Mouse (Mus musculus): ENCODE data around the gene Dgkb. TPM values are rescaled to one million over a fixed set of nuclear protein-coding genes. Genes with fewer than 3 reads are reported as not detected.

Gene Dgkb
- polyA plus RNA-seq, 1 experiment from 2014 or later: 8.9 TPM

DNA sequence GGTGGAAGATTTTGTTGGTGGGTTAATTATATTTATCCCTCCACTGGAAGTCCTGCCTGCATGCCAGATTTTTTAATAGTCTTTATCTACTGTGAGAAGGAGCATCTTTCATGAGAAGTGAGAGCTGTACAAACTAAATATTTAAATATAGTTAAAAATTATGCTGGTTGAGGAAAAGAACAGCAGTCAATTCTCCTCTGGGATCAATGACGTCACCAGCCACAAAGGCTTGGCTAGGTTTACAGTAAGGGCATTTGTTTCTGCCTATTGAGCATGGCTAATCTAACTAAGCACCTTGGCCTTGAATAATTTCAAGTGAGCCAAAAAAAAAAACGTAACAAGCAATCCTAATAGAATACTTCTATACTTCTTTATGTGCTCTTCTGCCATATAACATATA, 554.1 kb downstream of the Dgkb start:
- 61% methylated on average over 2 of the region's 2 CpGs for WGBS

DNA sequence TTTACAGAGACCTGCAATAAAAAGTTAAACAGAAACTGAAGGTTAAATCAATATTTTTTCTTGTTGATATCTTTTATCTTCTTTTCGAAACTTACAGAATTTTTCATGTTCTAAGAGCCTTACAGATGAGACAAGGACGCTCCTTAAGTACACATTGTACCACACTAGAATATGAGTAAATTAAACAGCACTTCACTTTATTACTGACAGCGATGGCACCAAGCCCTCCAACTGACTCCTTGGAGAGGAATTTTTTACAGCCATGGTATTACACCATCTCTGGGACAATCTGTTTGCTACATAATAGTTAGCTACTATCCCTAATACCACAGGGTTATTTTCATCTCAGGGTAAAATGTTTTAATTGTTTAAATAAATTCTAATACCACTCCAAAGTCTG, 556.6 kb downstream of the Dgkb start:
- H3K9me3 ChIP-seq (replicated peaks; ENCODE audit: control insufficient read depth, low read length, poor library complexity, severe bottlenecking): no peaks in the 10 kb centered on the region
- no peak for ATAC-seq
- H3K4me3 ChIP-seq (ENCODE audit: low read depth, low read length): no peak overlapping the region
- no peak overlapping the region for H3K9ac ChIP-seq (ENCODE audit: low read depth, low read length)
- no peaks in the 10 kb centered on the region for H3K4me1 ChIP-seq (ENCODE audit: control insufficient read depth, insufficient read depth, low read length)
- no peaks in the 10 kb centered on the region for H3K27me3 ChIP-seq (ENCODE audit: control insufficient read depth, insufficient read depth, low read depth, low read length)
- no peak overlapping the region for H3K27ac ChIP-seq (ENCODE audit: low read length)
- H3K4me2 ChIP-seq (ENCODE audit: low read length): no peak overlapping the region
- 86% methylated on average over 3 of the region's 3 CpGs for WGBS
- H3K36me3 ChIP-seq (ENCODE audit: control insufficient read depth, insufficient read depth, low read length): no peaks in the 10 kb centered on the region

More for the DNA sequence above, 554.1 kb downstream of the Dgkb start:
- no peaks in the 10 kb centered on the region for H3K27me3 ChIP-seq (ENCODE audit: control insufficient read depth, insufficient read depth, low read depth, low read length)
- no peaks in the 10 kb centered on the region for H3K36me3 ChIP-seq (ENCODE audit: control insufficient read depth, insufficient read depth, low read length)
- H3K27ac ChIP-seq (ENCODE audit: low read length): no peak overlapping the region
- ATAC-seq: no peak
- no peak overlapping the region for H3K9ac ChIP-seq (ENCODE audit: low read depth, low read length)
- H3K4me2 ChIP-seq (ENCODE audit: low read length): no peak overlapping the region
- H3K4me1 ChIP-seq (ENCODE audit: control insufficient read depth, insufficient read depth, low read length): no peaks in the 10 kb centered on the region
- no peak overlapping the region for H3K4me3 ChIP-seq (ENCODE audit: low read depth, low read length)
- no peaks in the 10 kb centered on the region for H3K9me3 ChIP-seq (replicated peaks; ENCODE audit: control insufficient read depth, low read length, poor library complexity, severe bottlenecking)

DNA sequence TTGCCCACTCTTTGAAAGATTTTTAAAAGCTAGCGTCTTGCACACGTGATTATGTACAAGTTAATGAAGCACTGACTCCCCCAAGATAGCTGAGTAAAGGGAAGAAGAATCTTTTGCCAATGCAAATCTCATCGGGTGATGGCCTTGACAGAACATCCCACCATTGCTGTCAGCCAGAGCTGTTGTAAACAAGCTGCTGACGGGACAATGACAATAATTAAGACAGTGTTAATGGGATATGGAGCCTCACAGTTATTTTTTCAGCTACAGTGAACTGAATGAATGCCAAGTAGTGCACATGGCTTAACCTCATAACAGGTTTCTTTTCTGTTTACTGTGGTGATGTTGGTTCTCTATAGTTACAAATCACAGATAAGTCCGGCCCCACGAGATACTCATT, 568.4 kb downstream of the Dgkb start:
- H3K4me1 ChIP-seq (ENCODE audit: control insufficient read depth, insufficient read depth, low read length): no peaks in the 10 kb centered on the region
- H3K9me3 ChIP-seq (replicated peaks; ENCODE audit: control insufficient read depth, low read length, poor library complexity, severe bottlenecking): no peaks in the 10 kb centered on the region
- no peak overlapping the region for H3K9ac ChIP-seq (ENCODE audit: low read depth, low read length)
- no peak for ATAC-seq
- no peak overlapping the region for H3K27ac ChIP-seq (ENCODE audit: low read length)
- no peak overlapping the region for H3K4me2 ChIP-seq (ENCODE audit: low read length)
- H3K36me3 ChIP-seq (ENCODE audit: control insufficient read depth, insufficient read depth, low read length): no peaks in the 10 kb centered on the region
- H3K27me3 ChIP-seq (ENCODE audit: control insufficient read depth, insufficient read depth, low read depth, low read length): no peaks in the 10 kb centered on the region
- WGBS: 79% methylated on average over 6 of the region's 6 CpGs
- H3K4me3 ChIP-seq (ENCODE audit: low read depth, low read length): no peak overlapping the region

DNA sequence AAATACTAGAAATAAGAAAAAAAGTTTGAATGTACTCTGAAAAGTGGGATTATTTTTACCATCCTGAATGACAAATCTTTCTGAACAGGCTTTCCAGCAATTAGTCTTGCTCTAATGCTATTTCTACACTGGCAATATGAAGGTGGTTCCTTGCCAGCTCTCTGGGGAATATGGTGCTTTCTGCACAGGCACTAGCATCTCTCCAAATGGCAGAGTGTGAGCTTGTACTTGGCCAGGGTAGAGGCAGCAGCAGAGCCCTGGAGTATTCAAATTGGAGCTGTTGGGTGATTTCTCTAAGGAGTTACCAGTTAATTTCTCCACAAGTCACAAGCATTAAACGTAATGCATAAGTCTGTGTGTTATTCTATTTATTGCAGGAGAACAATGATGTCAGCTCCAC, 569.5 kb downstream of the Dgkb start:
- WGBS: 73% methylated on average over 1 of the region's 1 CpGs
- H3K4me3 ChIP-seq (ENCODE audit: low read depth, low read length): no peak overlapping the region
- H3K36me3 ChIP-seq (ENCODE audit: control insufficient read depth, insufficient read depth, low read length): no peaks in the 10 kb centered on the region
- H3K27me3 ChIP-seq (ENCODE audit: control insufficient read depth, insufficient read depth, low read depth, low read length): no peaks in the 10 kb centered on the region
- H3K9me3 ChIP-seq (replicated peaks; ENCODE audit: control insufficient read depth, low read length, poor library complexity, severe bottlenecking): no peaks in the 10 kb centered on the region
- H3K4me1 ChIP-seq (ENCODE audit: control insufficient read depth, insufficient read depth, low read length): no peaks in the 10 kb centered on the region
- H3K9ac ChIP-seq (ENCODE audit: low read depth, low read length): no peak overlapping the region
- H3K4me2 ChIP-seq (ENCODE audit: low read length): no peak overlapping the region
- H3K27ac ChIP-seq (ENCODE audit: low read length): no peak overlapping the region
- ATAC-seq: no peak

DNA sequence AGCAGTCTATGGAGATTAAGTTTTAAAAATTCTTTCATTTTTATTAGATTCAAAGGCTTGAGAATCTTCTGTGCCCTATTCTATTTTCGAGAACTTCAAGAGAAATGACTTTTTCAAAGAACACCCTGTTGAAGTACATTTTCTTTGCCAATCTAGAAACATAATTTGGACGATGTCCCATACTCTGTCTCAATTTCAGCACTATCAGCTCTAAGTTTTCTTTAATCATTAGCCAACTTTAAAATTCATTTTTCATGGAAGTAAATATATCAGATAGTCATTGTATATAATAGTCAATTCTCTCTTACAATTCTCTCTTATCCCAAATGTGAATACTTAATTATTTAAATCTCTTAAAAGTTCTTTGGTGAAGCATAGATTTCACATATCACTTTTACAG, 570.1 kb downstream of the Dgkb start:
- no peaks in the 10 kb centered on the region for H3K36me3 ChIP-seq (ENCODE audit: control insufficient read depth, insufficient read depth, low read length)
- H3K27me3 ChIP-seq (ENCODE audit: control insufficient read depth, insufficient read depth, low read depth, low read length): no peaks in the 10 kb centered on the region
- no peaks in the 10 kb centered on the region for H3K4me1 ChIP-seq (ENCODE audit: control insufficient read depth, insufficient read depth, low read length)
- H3K4me2 ChIP-seq (ENCODE audit: low read length): no peak overlapping the region
- no peak for ATAC-seq
- no peak overlapping the region for H3K27ac ChIP-seq (ENCODE audit: low read length)
- no peak overlapping the region for H3K9ac ChIP-seq (ENCODE audit: low read depth, low read length)
- H3K4me3 ChIP-seq (ENCODE audit: low read depth, low read length): no peak overlapping the region
- 92% methylated on average over 2 of the region's 2 CpGs for WGBS
- no peaks in the 10 kb centered on the region for H3K9me3 ChIP-seq (replicated peaks; ENCODE audit: control insufficient read depth, low read length, poor library complexity, severe bottlenecking)

DNA sequence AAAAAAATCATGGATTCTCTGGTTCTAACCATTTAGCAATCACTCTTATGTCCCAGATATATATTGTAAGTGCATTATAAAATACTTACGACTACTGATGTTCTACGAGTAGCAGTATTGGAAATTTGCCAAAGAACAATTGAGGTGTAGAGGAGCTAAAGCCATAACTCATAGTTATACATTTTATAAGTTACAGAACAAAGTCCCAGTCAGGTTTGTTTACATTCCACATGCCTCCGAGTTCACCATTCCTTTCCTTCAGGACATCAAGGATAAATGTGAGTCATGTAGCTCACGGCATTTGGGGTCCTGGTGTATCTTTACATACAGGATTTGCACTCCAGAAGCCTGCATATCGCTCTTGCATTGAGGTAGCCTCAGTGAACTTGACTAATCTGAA, 570.7 kb downstream of the Dgkb start:
- no peak overlapping the region for H3K4me2 ChIP-seq (ENCODE audit: low read length)
- no peaks in the 10 kb centered on the region for H3K36me3 ChIP-seq (ENCODE audit: control insufficient read depth, insufficient read depth, low read length)
- no peak overlapping the region for H3K4me3 ChIP-seq (ENCODE audit: low read depth, low read length)
- H3K27ac ChIP-seq (ENCODE audit: low read length): no peak overlapping the region
- H3K27me3 ChIP-seq (ENCODE audit: control insufficient read depth, insufficient read depth, low read depth, low read length): no peaks in the 10 kb centered on the region
- H3K9ac ChIP-seq (ENCODE audit: low read depth, low read length): no peak overlapping the region
- no peaks in the 10 kb centered on the region for H3K4me1 ChIP-seq (ENCODE audit: control insufficient read depth, insufficient read depth, low read length)
- 90% methylated on average over 5 of the region's 5 CpGs for WGBS
- ATAC-seq: no peak
- no peaks in the 10 kb centered on the region for H3K9me3 ChIP-seq (replicated peaks; ENCODE audit: control insufficient read depth, low read length, poor library complexity, severe bottlenecking)

DNA sequence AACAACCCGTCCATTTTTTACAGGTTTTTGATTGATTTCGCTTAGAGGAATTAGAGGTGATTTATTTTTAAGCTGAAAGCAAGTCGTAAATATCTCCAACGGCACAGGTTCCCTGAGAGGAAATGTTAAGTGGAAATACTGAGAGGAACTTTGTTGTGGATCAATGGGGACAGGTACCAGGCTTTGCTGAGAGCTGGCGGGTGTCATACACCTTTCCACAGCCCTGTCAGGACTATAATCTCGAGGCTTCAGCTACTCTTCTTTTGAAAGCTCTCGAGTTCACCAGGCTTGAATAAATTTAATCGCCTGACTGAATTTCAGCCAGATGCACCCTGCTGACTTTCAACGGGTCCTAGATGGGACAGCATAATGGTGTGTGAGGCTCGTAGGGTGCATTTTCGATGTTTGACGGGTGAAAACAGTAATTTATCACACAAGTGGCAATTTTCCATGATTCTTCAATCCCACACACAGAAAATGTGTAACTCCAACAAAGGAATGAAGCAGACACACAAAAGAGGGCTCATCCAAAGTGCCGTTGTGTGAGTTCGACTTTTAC, 580.3 kb downstream of the Dgkb start:
- ATAC-seq: no peak
- Histone ChIP-seq H3K27me3 (ENCODE audit: control insufficient read depth, insufficient read depth, low read depth, low read length) (no peaks in the 10 kb centered on the region), H3K36me3 (ENCODE audit: control insufficient read depth, insufficient read depth, low read length) (no peaks in the 10 kb centered on the region), H3K4me3 (ENCODE audit: low read depth, low read length) (no peak overlapping the region), H3K9me3 (replicated peaks; ENCODE audit: control insufficient read depth, low read length, poor library complexity, severe bottlenecking) (no peaks in the 10 kb centered on the region), H3K9ac (ENCODE audit: low read depth, low read length) (no peak overlapping the region), H3K27ac (ENCODE audit: low read length) (no peak overlapping the region), H3K4me1 (ENCODE audit: control insufficient read depth, insufficient read depth, low read length) (no peaks in the 10 kb centered on the region), H3K4me2 (ENCODE audit: low read length) (no peak overlapping the region)
- WGBS: 47% methylated on average over 14 of the region's 14 CpGs

DNA sequence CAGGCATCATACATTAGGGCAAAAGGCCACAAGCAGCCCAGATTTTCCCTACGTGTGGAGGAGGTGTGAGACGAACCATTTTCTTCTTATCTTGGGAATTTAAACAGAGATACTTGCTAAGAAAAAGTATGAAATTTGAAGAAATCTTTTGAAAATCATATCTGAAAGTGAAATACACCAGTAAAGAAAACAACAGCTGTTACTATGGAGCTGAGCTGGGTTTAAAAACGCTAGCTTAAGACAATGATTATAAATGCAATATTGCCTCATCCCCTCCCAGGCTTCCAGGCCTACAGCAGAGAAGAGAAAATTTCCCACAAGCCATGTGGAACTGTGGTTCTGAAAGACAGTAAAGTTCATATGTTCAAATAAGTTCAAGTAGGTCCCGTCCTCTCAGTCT, 582.6 kb downstream of the Dgkb start:
- no peaks in the 10 kb centered on the region for H3K36me3 ChIP-seq (ENCODE audit: control insufficient read depth, insufficient read depth, low read length)
- no peaks in the 10 kb centered on the region for H3K27me3 ChIP-seq (ENCODE audit: control insufficient read depth, insufficient read depth, low read depth, low read length)
- no peak overlapping the region for H3K4me2 ChIP-seq (ENCODE audit: low read length)
- 86% methylated on average over 4 of the region's 4 CpGs for WGBS
- ATAC-seq: no peak
- no peak overlapping the region for H3K9ac ChIP-seq (ENCODE audit: low read depth, low read length)
- no peaks in the 10 kb centered on the region for H3K4me1 ChIP-seq (ENCODE audit: control insufficient read depth, insufficient read depth, low read length)
- no peak overlapping the region for H3K27ac ChIP-seq (ENCODE audit: low read length)
- H3K9me3 ChIP-seq (replicated peaks; ENCODE audit: control insufficient read depth, low read length, poor library complexity, severe bottlenecking): no peaks in the 10 kb centered on the region
- no peak overlapping the region for H3K4me3 ChIP-seq (ENCODE audit: low read depth, low read length)

DNA sequence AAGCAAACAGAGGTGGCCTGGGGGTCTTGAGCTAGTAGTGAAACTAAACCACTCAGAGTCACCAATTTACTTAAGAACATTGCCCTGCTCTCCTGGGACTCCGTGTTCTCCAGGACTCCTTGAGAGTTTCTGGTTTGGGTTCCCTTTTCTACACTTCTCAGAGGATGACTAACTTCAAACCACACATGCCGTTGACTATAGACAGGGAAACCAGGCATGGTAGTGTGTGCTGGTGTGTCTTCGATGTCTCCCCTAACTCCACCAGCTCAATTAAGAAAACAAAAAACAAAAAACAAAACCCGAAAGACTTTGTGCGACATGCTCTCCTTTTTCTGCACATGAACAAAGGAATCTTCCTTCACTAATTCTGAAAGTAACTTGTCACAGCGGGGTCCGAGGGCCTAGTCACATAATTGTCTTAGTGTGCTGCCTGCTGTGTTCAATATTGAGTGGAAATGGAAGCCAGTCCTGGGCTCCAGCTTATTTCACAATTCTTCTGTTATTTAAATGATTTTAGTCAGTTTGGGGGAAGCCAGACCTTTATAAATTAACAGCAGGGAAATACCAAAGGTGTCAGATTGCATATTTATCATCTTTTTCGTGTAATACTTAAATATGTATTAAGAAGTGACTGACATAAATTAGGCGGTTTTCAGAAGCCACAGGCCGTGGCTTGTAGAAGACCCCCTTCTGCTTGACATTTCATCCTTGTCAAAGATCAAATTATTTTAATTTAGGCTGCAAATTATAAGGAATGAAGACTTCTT, 618.0 kb downstream of the Dgkb start:
- no peak overlapping the region for H3K9ac ChIP-seq (ENCODE audit: low read depth, low read length)
- H3K36me3 ChIP-seq (ENCODE audit: control insufficient read depth, insufficient read depth, low read length): no peaks in the 10 kb centered on the region
- H3K4me3 ChIP-seq (ENCODE audit: low read depth, low read length): no peak overlapping the region
- no peak overlapping the region for H3K4me2 ChIP-seq (ENCODE audit: low read length)
- no peaks in the 10 kb centered on the region for H3K4me1 ChIP-seq (ENCODE audit: control insufficient read depth, insufficient read depth, low read length)
- 11% methylated on average over 10 of the region's 10 CpGs for WGBS
- peak; percentile 90 for ATAC-seq
- H3K27me3 ChIP-seq (ENCODE audit: control insufficient read depth, insufficient read depth, low read depth, low read length): no peaks in the 10 kb centered on the region
- H3K9me3 ChIP-seq (replicated peaks; ENCODE audit: control insufficient read depth, low read length, poor library complexity, severe bottlenecking): no peaks in the 10 kb centered on the region
- H3K27ac ChIP-seq (ENCODE audit: low read length): no peak overlapping the region
